Mouse (Mus musculus) CH12F3 (cell line): ENCODE data around the gene Cdh16.
"Not testable (repeated sequence)": the region's sequence is repeated elsewhere in the genome, so short reads cannot be mapped to it uniquely, and the experiment has no call there.

Source experiments
- in situ Hi-C: fragments of 300-500 bp; cut with MboI; formaldehyde crosslinking; loops from 2 replicates; pipeline ENCODE4 v1.14.3; 2020; ENCODE audit warnings: low sequenced_read_pairs

Gene Cdh16

DNA sequence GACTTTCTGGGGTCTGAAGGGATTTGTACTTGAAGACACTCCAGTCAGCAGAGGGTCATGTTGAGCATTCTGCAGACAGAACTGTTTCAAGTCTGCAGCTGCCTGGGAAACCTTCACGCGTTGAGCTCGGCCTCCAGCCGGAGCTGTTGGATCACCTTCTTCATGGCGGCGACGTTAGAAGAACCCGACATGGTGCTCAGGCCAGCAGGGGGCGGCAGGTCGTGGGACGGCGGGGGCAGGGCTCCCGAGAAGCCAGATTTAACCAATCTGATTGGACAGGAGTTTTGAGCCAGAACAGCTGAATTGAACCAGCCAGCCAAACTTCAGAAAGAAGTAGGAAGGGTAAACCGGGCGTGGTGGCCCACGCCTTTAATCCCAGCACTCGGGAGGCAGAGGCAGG is 46.6 kb downstream of the Cdh16 start:
- in situ Hi-C loops, result not testable (repeated sequence)

DNA sequence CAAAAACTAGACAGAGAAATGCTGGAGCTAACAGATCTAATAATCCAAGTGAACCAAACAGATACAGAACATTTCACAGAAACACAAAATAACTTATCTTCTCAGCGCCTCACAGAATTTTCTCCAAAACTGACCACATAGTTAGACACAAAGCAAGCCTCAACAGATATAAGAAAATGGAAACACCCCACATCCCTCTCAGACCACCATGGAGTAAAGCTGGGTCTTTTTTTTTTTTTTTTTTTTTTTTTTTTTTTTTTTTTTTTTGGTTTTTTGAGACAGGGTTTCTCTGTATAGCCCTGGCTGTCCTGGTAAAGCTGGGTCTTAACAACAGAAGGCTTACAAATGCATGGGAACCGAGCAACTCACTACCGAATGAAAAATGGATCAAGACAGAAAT is 47.4 kb downstream of the Cdh16 start:
- in situ Hi-C loops, result no loop called here

DNA sequence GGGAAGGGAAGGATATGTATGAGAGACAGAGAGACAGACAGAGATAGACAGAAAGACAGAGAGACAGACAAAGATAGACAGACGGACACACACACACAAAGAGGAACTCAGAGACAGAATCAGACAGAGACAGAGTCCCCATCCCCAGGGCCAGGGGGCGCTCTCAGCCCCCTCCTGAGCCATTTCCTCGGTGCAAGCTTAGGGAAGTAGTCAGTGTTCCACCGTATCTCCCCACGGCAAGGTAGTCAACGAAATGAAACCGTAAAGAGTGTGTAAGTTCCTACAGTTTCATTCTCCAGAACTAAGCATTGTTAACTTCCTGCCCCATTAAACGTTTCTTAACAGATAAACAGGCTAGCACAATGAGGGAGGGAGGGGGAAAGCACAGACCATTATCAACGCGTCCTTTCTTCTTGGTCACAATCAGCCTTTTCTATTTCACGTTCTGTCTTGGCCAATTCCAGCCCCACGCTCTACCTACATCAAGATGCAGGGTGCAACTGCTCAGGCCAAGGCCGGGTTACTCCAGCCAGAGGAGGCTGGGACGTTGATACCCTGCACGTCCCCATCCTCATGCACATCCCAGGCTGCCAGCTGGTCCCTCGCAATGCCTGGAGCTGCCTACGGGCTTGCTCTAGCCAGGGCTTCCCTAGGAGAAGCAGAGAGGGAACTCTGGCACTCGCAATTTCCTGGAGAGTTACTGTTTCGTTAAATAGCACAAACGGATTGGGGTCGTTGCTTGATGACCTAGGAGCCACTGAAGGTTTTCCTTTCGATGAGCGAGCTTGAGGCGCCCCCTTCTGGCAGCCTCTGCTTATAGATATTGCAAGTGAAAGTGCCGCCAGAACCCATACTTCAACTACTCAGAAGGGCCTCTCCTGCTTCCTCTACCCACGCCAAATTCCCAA is 53.5 kb downstream of the Cdh16 start:
- in situ Hi-C loops, result no loop called here

DNA sequence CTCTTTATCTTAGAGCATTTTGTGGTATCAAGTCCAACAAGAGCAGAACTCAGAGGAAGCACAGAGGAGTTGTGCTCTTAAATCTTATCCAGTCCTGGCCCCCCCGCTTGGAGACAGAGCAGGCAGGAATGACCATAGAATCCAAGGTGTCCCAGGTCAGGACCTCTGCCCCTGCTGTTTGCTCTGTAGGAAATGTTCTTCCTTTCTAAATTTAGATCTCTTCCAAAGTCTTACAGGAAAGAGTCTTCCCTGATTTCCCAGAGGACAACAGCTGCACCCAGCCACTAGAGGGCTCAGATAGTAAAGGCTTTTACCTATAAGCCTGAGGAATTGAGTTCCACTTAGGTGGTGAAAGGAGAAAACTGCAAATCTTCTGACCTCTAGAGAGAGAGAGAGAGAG is 54.6 kb downstream of the Cdh16 start:
- in situ Hi-C loops, result no loop called here

DNA sequence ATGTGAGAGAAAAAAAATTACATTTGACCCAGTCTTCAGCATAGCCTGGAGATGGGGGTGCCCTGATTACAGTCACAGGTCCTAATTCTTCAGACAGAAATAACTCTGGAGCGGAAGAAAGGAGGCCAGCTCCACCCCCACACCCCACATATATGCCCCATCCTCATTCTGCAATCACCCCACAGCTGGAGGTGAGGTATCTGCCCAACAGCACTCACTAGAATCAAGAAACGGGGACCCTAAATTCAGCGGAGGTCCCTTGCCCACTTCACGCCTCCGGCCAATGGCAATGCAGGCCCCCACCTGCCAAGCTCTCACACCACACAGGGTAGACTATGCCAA is 58.8 kb downstream of the Cdh16 start:
- in situ Hi-C loops, result no loop called here

DNA sequence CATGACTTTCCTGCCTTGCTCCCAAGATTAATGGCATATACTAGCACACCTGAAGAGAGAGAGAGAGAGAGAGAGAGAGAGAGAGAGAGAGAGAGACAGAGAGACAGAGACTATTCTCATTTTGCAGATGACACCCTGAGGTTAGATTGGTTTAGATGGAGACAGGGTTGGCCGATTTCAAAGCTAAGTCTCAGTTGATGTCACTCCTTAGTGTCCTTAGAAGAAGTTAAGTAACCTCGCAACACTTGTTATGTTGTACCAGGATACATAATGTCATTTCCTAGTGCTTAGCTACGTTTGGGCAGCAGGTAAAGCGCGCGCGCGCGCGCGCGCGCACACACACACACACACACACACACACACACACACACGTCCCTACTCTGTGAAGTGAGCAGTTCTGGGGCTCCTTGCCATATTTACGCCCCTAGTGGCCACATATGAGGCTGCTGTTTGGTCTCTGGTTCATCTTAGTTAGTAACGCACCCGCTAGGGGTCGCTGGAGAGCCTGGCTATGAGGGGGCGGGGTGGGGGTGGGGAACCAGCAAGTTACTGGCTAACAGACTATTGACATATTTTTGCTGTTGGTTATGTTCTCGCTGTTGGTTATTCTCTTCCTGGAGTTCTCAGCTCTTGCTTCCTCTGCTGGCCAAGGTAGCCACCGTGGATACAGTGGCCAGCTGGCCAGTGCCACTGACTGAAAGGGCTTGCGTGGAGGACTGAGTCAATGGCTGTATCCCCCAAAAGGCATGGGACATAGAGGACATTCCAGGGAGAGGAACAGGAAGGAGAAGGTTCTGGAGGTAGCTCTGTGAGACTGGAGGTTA is 59.4 kb downstream of the Cdh16 start:
- in situ Hi-C loops, result no loop called here

DNA sequence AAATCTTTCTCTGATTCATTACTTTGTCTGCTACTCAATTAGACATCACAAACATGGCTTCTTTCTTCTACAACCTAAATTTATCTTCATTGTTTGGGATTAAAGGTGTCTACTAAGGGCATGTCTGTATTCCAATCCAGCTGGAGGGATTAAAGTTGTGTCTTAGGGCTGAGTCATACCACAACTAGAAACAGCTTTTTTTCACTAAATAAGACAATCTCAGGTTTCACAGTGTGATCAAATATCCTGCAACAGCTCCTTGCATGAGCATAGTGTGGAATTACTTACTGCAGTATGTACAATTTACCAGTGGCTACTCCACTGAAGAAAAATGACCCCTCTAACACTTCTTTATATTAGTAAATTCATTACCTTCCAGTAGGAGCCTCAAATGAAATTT is 63.5 kb downstream of the Cdh16 start:
- in situ Hi-C loops, result no loop called here

DNA sequence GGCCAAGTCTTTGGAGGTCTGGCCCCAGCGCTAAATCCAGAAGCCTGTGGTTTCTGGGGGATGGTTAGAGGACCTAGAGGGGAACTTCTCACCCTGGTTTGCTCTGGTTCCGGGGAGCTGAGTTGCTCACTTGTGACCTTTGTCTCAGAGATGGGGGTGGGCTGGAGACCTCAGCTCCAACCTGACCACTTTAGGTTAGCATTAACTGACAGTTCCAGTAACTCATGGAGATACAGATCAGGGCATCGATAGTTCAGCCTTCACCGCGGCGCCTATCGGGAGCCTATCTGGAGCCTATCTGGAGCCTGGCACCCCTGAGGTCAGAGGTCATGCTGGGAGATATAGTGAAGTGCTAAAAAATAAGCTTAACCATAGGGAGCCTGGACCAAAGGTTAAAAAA is 67.0 kb downstream of the Cdh16 start:
- in situ Hi-C loops, result no loop called here

DNA sequence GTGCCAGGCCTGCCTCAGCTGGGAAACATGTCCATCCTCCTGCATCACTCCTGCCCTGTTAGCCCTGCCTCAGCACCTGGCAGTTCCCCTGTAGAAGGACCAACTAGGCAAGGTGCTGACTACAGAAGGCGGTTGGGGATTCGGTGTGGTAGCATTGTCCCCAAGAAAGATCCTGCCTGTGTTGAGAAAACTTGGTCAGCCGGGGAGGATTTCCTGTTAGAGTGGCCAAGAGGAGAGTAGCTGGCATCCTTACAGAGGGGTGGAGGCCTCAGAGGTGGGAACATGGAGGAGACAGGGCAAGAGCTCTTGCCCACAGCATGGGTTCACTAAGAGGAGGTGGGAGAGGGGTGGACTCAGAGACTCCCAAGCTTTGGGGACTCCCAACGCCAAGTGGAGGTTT is 69.0 kb downstream of the Cdh16 start:
- in situ Hi-C loops, result no loop called here
